Mouse (Mus musculus): ENCODE data around the gene Lrig3. TPM values are rescaled to one million over a fixed set of nuclear protein-coding genes. Genes with fewer than 3 reads are reported as not detected.

Lrig3 gene
- polyA plus RNA-seq, 1 experiment from 2014 or later: 3.7 TPM

DNA sequence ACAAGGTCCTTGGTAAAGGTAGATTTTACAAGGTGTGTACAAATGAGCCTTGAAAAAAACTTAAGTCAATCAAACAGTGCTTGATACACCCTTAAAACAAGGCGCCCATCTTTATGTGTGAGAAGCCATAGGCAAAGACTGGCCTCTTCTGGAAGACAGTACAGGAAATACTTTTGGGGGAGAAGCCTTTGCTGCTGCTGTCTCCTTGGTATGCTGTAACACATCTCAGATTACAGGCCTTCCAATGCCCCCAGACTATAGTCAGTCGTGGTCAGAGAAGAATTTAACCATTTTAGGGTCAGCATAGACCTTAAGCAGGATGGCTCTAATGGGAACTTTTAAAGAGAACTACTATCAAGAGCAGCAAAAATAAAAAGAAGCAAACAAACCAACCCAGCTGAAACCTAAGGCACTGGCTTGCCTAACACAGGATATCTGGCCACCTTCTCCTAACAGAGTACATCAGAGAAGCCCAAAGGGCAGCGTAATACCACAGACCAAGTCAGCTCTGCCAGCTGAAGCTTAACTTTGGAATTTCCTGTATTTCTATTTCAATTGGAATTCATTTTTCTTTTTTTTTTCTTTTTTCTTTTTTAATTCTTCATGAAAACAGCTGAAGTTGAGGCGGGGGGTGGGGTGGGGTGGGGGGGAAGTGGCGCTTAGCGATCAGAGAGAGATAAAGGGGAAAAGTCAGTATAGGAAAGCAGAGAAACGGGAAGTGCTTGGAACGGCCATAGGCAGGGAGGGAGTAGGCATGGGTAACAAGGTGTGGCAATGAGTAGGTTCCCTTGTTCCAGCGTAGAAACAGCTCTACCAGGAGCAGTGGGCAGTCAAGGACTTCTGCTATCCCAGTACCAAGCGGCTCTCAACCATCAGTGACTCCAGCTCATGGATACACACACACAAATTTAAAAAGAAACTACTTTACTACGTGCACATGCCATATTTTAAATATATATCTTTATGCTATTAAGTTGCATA is 28.2 kb upstream of the Lrig3 start:
- Histone ChIP-seq H3K4me2 (ENCODE audit: low read length) (no peak overlapping the region), H3K4me3 (ENCODE audit: low read length) (no peak overlapping the region), H3K9ac (ENCODE audit: low read depth, low read length) (no peak overlapping the region), H3K9me3 (ENCODE audit: control insufficient read depth, low read length) (no peaks in the 10 kb centered on the region), H3K36me3 (ENCODE audit: control insufficient read depth, insufficient read depth, low read length) (no peaks in the 10 kb centered on the region), H3K27ac (ENCODE audit: low read depth, low read length) (no peak overlapping the region), H3K27me3 (replicated peaks; ENCODE audit: control insufficient read depth, insufficient read depth, low read length) (no peaks in the 10 kb centered on the region), H3K4me1 (ENCODE audit: control insufficient read depth, insufficient read depth, low read depth, low read length) (no peaks in the 10 kb centered on the region)
- no peak for ATAC-seq
- 79% methylated on average over 11 of the region's 11 CpGs for WGBS

GRCm38 (mm10) chr10:125938528-125939402 is 27.2 kb upstream of the Lrig3 start:
- Histone ChIP-seq H3K27ac (ENCODE audit: low read depth, low read length) (no peak overlapping the region), H3K36me3 (ENCODE audit: control insufficient read depth, insufficient read depth, low read length) (no peaks in the 10 kb centered on the region), H3K4me3 (ENCODE audit: low read length) (no peak overlapping the region), H3K27me3 (replicated peaks; ENCODE audit: control insufficient read depth, insufficient read depth, low read length) (no peaks in the 10 kb centered on the region), H3K4me1 (ENCODE audit: control insufficient read depth, insufficient read depth, low read depth, low read length) (no peaks in the 10 kb centered on the region), H3K4me2 (ENCODE audit: low read length) (no peak overlapping the region), H3K9me3 (ENCODE audit: control insufficient read depth, low read length) (no peaks in the 10 kb centered on the region), H3K9ac (ENCODE audit: low read depth, low read length) (no peak overlapping the region)
- 79% methylated on average over 12 of the region's 12 CpGs for WGBS
- no peak for ATAC-seq

- Histone ChIP-seq H3K4me2 (ENCODE audit: low read length) (no peak overlapping the region), H3K9me3 (ENCODE audit: control insufficient read depth, low read length) (no peaks in the 10 kb centered on the region), H3K36me3 (ENCODE audit: control insufficient read depth, insufficient read depth, low read length) (no peaks in the 10 kb centered on the region), H3K27ac (ENCODE audit: low read depth, low read length) (no peak overlapping the region), H3K9ac (ENCODE audit: low read depth, low read length) (no peak overlapping the region), H3K4me1 (ENCODE audit: control insufficient read depth, insufficient read depth, low read depth, low read length) (no peaks in the 10 kb centered on the region), H3K27me3 (replicated peaks; ENCODE audit: control insufficient read depth, insufficient read depth, low read length) (no peaks in the 10 kb centered on the region), H3K4me3 (ENCODE audit: low read length) (no peak overlapping the region)
- no peak for ATAC-seq
- 79% methylated on average over 11 of the region's 11 CpGs for WGBS
These were observed 25.5 kb upstream of the Lrig3 start for GRCm38 (mm10) chr10:125940316-125941059.

DNA sequence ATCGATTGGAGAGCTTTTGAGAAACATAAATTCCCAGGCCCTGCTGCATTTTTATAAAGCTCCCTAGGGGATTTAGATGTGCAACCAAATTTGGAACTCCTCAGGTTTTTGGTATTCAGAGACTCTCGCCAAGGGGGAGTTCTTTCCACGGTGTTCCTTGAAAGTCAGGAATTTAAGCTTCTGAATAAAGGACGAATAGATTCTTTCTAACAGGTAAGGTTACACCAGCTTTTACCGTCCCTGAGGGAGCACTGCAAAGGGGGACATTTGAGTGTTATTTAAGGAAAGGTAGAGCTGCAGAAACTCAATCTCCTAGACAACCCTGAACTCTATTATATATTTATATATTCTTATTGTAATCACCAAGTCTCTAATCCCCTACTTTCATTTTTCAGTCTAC is 22.9 kb upstream of the Lrig3 start:
- WGBS: 31% methylated on average over 5 of the region's 5 CpGs
- no peak for ATAC-seq

GRCm38 (mm10) chr10:125944762-125945504 is 21.0 kb upstream of the Lrig3 start:
- Histone ChIP-seq H3K4me1 (ENCODE audit: control insufficient read depth, insufficient read depth, low read depth, low read length) (no peaks in the 10 kb centered on the region), H3K27ac (ENCODE audit: low read depth, low read length) (no peak overlapping the region), H3K4me2 (ENCODE audit: low read length) (no peak overlapping the region), H3K4me3 (ENCODE audit: low read length) (no peak overlapping the region), H3K27me3 (replicated peaks; ENCODE audit: control insufficient read depth, insufficient read depth, low read length) (no peaks in the 10 kb centered on the region), H3K9ac (ENCODE audit: low read depth, low read length) (no peak overlapping the region), H3K9me3 (ENCODE audit: control insufficient read depth, low read length) (no peaks in the 10 kb centered on the region), H3K36me3 (ENCODE audit: control insufficient read depth, insufficient read depth, low read length) (no peaks in the 10 kb centered on the region)
- WGBS: 70% methylated on average over 11 of the region's 11 CpGs
- ATAC-seq: no peak

More for the DNA sequence above, 22.9 kb upstream of the Lrig3 start:
- Histone ChIP-seq H3K4me1 (ENCODE audit: control insufficient read depth, insufficient read depth, low read depth, low read length) (no peaks in the 10 kb centered on the region), H3K36me3 (ENCODE audit: control insufficient read depth, insufficient read depth, low read length) (no peaks in the 10 kb centered on the region), H3K4me3 (ENCODE audit: low read length) (no peak overlapping the region), H3K27ac (ENCODE audit: low read depth, low read length) (no peak overlapping the region), H3K9me3 (ENCODE audit: control insufficient read depth, low read length) (no peaks in the 10 kb centered on the region), H3K27me3 (replicated peaks; ENCODE audit: control insufficient read depth, insufficient read depth, low read length) (no peaks in the 10 kb centered on the region), H3K9ac (ENCODE audit: low read depth, low read length) (no peak overlapping the region), H3K4me2 (ENCODE audit: low read length) (no peak overlapping the region)

DNA sequence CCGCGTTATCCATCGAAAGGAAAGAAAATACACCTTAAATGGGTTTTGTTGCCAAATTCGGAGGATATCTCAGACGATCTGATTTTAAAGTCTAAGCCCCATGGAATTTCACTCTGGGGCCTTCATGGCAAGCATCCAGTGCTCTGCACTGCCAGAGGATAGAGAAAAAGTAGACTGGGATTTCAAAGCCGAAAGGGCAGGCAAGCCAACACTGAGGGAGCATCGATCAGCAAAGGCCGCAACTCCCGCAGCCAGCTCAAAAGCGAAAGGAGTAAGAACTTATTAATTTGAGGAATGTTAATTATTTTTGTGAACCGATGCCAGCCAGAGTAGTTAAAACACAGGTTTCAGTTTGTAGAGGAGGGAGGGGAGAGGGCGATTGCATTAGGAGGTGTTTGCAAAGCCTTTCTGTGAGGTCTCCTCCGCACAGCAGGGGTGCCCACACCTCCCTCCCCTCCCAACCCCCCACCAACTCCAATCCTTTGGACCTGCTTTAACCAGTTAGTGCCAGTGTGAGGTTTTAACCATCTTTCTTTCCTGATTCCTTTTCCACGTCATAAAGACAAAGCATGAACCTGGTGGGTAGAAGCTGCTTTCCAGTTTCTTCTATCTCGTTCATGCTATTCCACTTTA is 17.0 kb upstream of the Lrig3 start:
- Histone ChIP-seq H3K4me3 (ENCODE audit: low read length) (no peak overlapping the region), H3K36me3 (ENCODE audit: control insufficient read depth, insufficient read depth, low read length) (no peaks in the 10 kb centered on the region), H3K9ac (ENCODE audit: low read depth, low read length) (no peak overlapping the region), H3K4me1 (ENCODE audit: control insufficient read depth, insufficient read depth, low read depth, low read length) (no peaks in the 10 kb centered on the region), H3K4me2 (ENCODE audit: low read length) (no peak overlapping the region), H3K27me3 (replicated peaks; ENCODE audit: control insufficient read depth, insufficient read depth, low read length) (no peaks in the 10 kb centered on the region), H3K9me3 (ENCODE audit: control insufficient read depth, low read length) (no peaks in the 10 kb centered on the region), H3K27ac (ENCODE audit: low read depth, low read length) (no peak overlapping the region)
- ATAC-seq: no peak
- 41% methylated on average over 15 of the region's 15 CpGs for WGBS

GRCm38 (mm10) chr10:125951633-125952032 is 14.3 kb upstream of the Lrig3 start:
- Histone ChIP-seq H3K9ac (ENCODE audit: low read depth, low read length) (no peak overlapping the region), H3K36me3 (ENCODE audit: control insufficient read depth, insufficient read depth, low read length) (no peaks in the 10 kb centered on the region), H3K9me3 (ENCODE audit: control insufficient read depth, low read length) (no peaks in the 10 kb centered on the region), H3K27ac (ENCODE audit: low read depth, low read length) (no peak overlapping the region), H3K4me3 (ENCODE audit: low read length) (no peak overlapping the region), H3K4me2 (ENCODE audit: low read length) (no peak overlapping the region), H3K4me1 (ENCODE audit: control insufficient read depth, insufficient read depth, low read depth, low read length) (no peaks in the 10 kb centered on the region), H3K27me3 (replicated peaks; ENCODE audit: control insufficient read depth, insufficient read depth, low read length) (no peaks in the 10 kb centered on the region)
- ATAC-seq: no peak
- 82% methylated on average over 5 of the region's 5 CpGs for WGBS

- ATAC-seq: no peak
- Histone ChIP-seq H3K9ac (ENCODE audit: low read depth, low read length) (no peak overlapping the region), H3K27me3 (replicated peaks; ENCODE audit: control insufficient read depth, insufficient read depth, low read length) (no peaks in the 10 kb centered on the region), H3K4me1 (ENCODE audit: control insufficient read depth, insufficient read depth, low read depth, low read length) (no peaks in the 10 kb centered on the region), H3K36me3 (ENCODE audit: control insufficient read depth, insufficient read depth, low read length) (no peaks in the 10 kb centered on the region), H3K4me3 (ENCODE audit: low read length) (no peak overlapping the region), H3K27ac (ENCODE audit: low read depth, low read length) (no peak overlapping the region), H3K4me2 (ENCODE audit: low read length) (no peak overlapping the region), H3K9me3 (ENCODE audit: control insufficient read depth, low read length) (no peaks in the 10 kb centered on the region)
- WGBS: 89% methylated on average over 7 of the region's 7 CpGs
These were observed 11.6 kb upstream of the Lrig3 start for GRCm38 (mm10) chr10:125954343-125954742.
